Mouse (Mus musculus): Measurements from ENCODE around the gene Srsf6. TPM values are rescaled to one million over a fixed set of nuclear protein-coding genes. Genes with fewer than 3 reads are reported as not detected.
A peak's percentile ranks its signal among the peaks of the same experiment; 100 is the strongest.

The Srsf6 gene
- total and polyA plus RNA-seq, 2 experiments: 37.1 to 81.2 TPM

- Histone ChIP-seq H3K9ac (ENCODE audit: low read depth, low read length) (no peak overlapping the region), H3K27me3 (ENCODE audit: control insufficient read depth, insufficient read depth, low read length) (no peaks in the 10 kb centered on the region)
These were observed 31.3 kb upstream of the Srsf6 start for GRCm38 (mm10) chr2:162899880-162900589.

GRCm38 (mm10) chr2:162900590-162900916 lies 30.8 kb upstream of the Srsf6 start:
- Histone ChIP-seq H3K9ac (ENCODE audit: low read depth, low read length) (no peak overlapping the region), H3K27ac (replicated peaks; ENCODE audit: insufficient read depth, low read depth, low read length) (no peak overlapping the region), H3K4me3 (ENCODE audit: insufficient read depth, low read depth, low read length) (no peak overlapping the region), H3K27me3 (ENCODE audit: control insufficient read depth, insufficient read depth, low read length) (no peaks in the 10 kb centered on the region), H3K36me3 (ENCODE audit: control insufficient read depth, insufficient read depth, low read length) (no peaks in the 10 kb centered on the region), H3K4me1 (ENCODE audit: control insufficient read depth, insufficient read depth, low read length) (no peaks in the 10 kb centered on the region), H3K79me2 (ENCODE audit: control insufficient read depth, insufficient read depth, low read length) (no peaks in the 10 kb centered on the region)
- DNase-seq (ENCODE audit: extremely low read depth, low read depth, low spot score): no peak
- WGBS: 43% methylated on average over 2 of the region's 2 CpGs
- no peak for TF ChIP-seq CTCF (IDR thresholded peaks at IDR 0.05; ENCODE audit: low read depth, low read length)
- TF ChIP-seq POLR2A (IDR thresholded peaks at IDR 0.05; ENCODE audit: extremely low read depth, insufficient read depth, low read length): no peak

More at GRCm38 (mm10) chr2:162899880-162900589, 31.3 kb upstream of the Srsf6 start:
- 74% methylated on average over 12 of the region's 12 CpGs for WGBS
- H3K27ac ChIP-seq (replicated peaks; ENCODE audit: insufficient read depth, low read depth, low read length): no peak overlapping the region
- peak; percentile 52 for DNase-seq (ENCODE audit: extremely low read depth, low read depth, low spot score)
- H3K36me3 ChIP-seq (ENCODE audit: control insufficient read depth, insufficient read depth, low read length): no peaks in the 10 kb centered on the region
- no peak overlapping the region for H3K4me3 ChIP-seq (ENCODE audit: insufficient read depth, low read depth, low read length)
- H3K4me1 ChIP-seq (ENCODE audit: control insufficient read depth, insufficient read depth, low read length): no peaks in the 10 kb centered on the region
- no peaks in the 10 kb centered on the region for H3K79me2 ChIP-seq (ENCODE audit: control insufficient read depth, insufficient read depth, low read length)
- no peak for TF ChIP-seq POLR2A (IDR thresholded peaks at IDR 0.05; ENCODE audit: extremely low read depth, insufficient read depth, low read length)
- TF ChIP-seq CTCF (IDR thresholded peaks at IDR 0.05; ENCODE audit: low read depth, low read length): no peak

- Histone ChIP-seq H3K4me1 (ENCODE audit: control insufficient read depth, insufficient read depth, low read length) (no peaks in the 10 kb centered on the region), H3K4me3 (ENCODE audit: insufficient read depth, low read depth, low read length) (no peak overlapping the region), H3K9ac (ENCODE audit: low read depth, low read length) (no peak overlapping the region), H3K36me3 (ENCODE audit: control insufficient read depth, insufficient read depth, low read length) (no peaks in the 10 kb centered on the region), H3K27ac (replicated peaks; ENCODE audit: insufficient read depth, low read depth, low read length) (no peak overlapping the region), H3K79me2 (ENCODE audit: control insufficient read depth, insufficient read depth, low read length) (no peaks in the 10 kb centered on the region), H3K27me3 (ENCODE audit: control insufficient read depth, insufficient read depth, low read length) (no peaks in the 10 kb centered on the region)
- TF ChIP-seq POLR2A (IDR thresholded peaks at IDR 0.05; ENCODE audit: extremely low read depth, insufficient read depth, low read length): no peak
- no peak for TF ChIP-seq CTCF (IDR thresholded peaks at IDR 0.05; ENCODE audit: low read depth, low read length)
- peak; percentile 52 for DNase-seq (ENCODE audit: extremely low read depth, low read depth, low spot score)
- 27% methylated on average over 4 of the region's 4 CpGs for WGBS
These were observed 25.4 kb upstream of the Srsf6 start for GRCm38 (mm10) chr2:162905902-162906301.

GRCm38 (mm10) chr2:162908052-162908491 lies 23.3 kb upstream of the Srsf6 start:
- no peaks in the 10 kb centered on the region for H3K79me2 ChIP-seq (ENCODE audit: control insufficient read depth, insufficient read depth, low read length)
- WGBS: 61% methylated on average over 16 of the region's 16 CpGs
- no peaks in the 10 kb centered on the region for H3K36me3 ChIP-seq (ENCODE audit: control insufficient read depth, insufficient read depth, low read length)
- no peak overlapping the region for H3K4me3 ChIP-seq (ENCODE audit: insufficient read depth, low read depth, low read length)
- H3K27me3 ChIP-seq (ENCODE audit: control insufficient read depth, insufficient read depth, low read length): no peaks in the 10 kb centered on the region
- no peak overlapping the region for H3K9ac ChIP-seq (ENCODE audit: low read depth, low read length)
- no peak overlapping the region for H3K27ac ChIP-seq (replicated peaks; ENCODE audit: insufficient read depth, low read depth, low read length)
- H3K4me1 ChIP-seq (ENCODE audit: control insufficient read depth, insufficient read depth, low read length): no peaks in the 10 kb centered on the region
- no peak for DNase-seq (ENCODE audit: extremely low read depth, low read depth, low spot score)
- TF ChIP-seq CTCF (IDR thresholded peaks at IDR 0.05; ENCODE audit: low read depth, low read length) (no peak), POLR2A (IDR thresholded peaks at IDR 0.05; ENCODE audit: extremely low read depth, insufficient read depth, low read length) (no peak)

- WGBS: 44% methylated on average over 3 of the region's 3 CpGs
- TF ChIP-seq CTCF (IDR thresholded peaks at IDR 0.05; ENCODE audit: low read depth, low read length) (no peak), POLR2A (IDR thresholded peaks at IDR 0.05; ENCODE audit: extremely low read depth, insufficient read depth, low read length) (no peak)
These were observed 17.3 kb upstream of the Srsf6 start for GRCm38 (mm10) chr2:162914040-162914439.

GRCm38 (mm10) chr2:162914519-162914918 lies 16.8 kb upstream of the Srsf6 start:
- no peaks in the 10 kb centered on the region; the same call in 1 of the 2 replicates for H3K4me1 ChIP-seq (ENCODE audit: control insufficient read depth, insufficient read depth, low read length)
- H3K36me3 ChIP-seq (ENCODE audit: control insufficient read depth, insufficient read depth, low read length): no peaks in the 10 kb centered on the region
- 59% methylated on average over 2 of the region's 2 CpGs for WGBS
- no peak for DNase-seq (ENCODE audit: extremely low read depth, low read depth, low spot score)
- H3K9ac ChIP-seq (ENCODE audit: low read depth, low read length): no peak overlapping the region
- no peaks in the 10 kb centered on the region for H3K27me3 ChIP-seq (ENCODE audit: control insufficient read depth, insufficient read depth, low read length)
- no peak overlapping the region for H3K4me3 ChIP-seq (ENCODE audit: insufficient read depth, low read depth, low read length)
- no peak overlapping the region for H3K27ac ChIP-seq (replicated peaks; ENCODE audit: insufficient read depth, low read depth, low read length)
- TF ChIP-seq POLR2A (IDR thresholded peaks at IDR 0.05; ENCODE audit: extremely low read depth, insufficient read depth, low read length): no peak
- 0 out of 2 replicates have a peak, but pooled peaks have one; percentile 19 for TF ChIP-seq CTCF (IDR thresholded peaks at IDR 0.05; ENCODE audit: low read depth, low read length)
- H3K79me2 ChIP-seq (ENCODE audit: control insufficient read depth, insufficient read depth, low read length): no peaks in the 10 kb centered on the region

More at GRCm38 (mm10) chr2:162914040-162914439, 17.3 kb upstream of the Srsf6 start:
- DNase-seq (ENCODE audit: extremely low read depth, low read depth, low spot score): peak; percentile 35
- Histone ChIP-seq H3K9ac (ENCODE audit: low read depth, low read length) (no peak overlapping the region), H3K27ac (replicated peaks; ENCODE audit: insufficient read depth, low read depth, low read length) (no peak overlapping the region), H3K4me1 (ENCODE audit: control insufficient read depth, insufficient read depth, low read length) (no peaks in the 10 kb centered on the region; the same call in 1 of the 2 replicates), H3K27me3 (ENCODE audit: control insufficient read depth, insufficient read depth, low read length) (no peaks in the 10 kb centered on the region), H3K36me3 (ENCODE audit: control insufficient read depth, insufficient read depth, low read length) (no peaks in the 10 kb centered on the region), H3K4me3 (ENCODE audit: insufficient read depth, low read depth, low read length) (no peak overlapping the region), H3K79me2 (ENCODE audit: control insufficient read depth, insufficient read depth, low read length) (no peaks in the 10 kb centered on the region)
